Mouse (Mus musculus): ENCODE measurements around the gene Gpn1.

- TF ChIP-seq POLR2A (IDR thresholded peaks at IDR 0.05; ENCODE audit: low read depth, low read length) (no peak), CTCF (conservative IDR thresholded peaks at IDR 0.05; ENCODE audit: insufficient read depth, insufficient read length, low read depth, low read length) (no peak)
Observed at GRCm38 (mm10) chr5:31559401-31559800, 64.9 kb downstream of the Gpn1 start.

All from kidney, adult 2 months (tissue).